Mouse (Mus musculus): ENCODE data around the gene Rmi1.
"Not testable (repeated sequence)": the region's sequence is repeated elsewhere in the genome, so short reads cannot be mapped to it uniquely, and the experiment has no call there.

Gene Rmi1

GRCm38 (mm10) chr13:58402003-58402743, at the start of gene Rmi1:
TSS of gene Rmi1 (plus strand) at chr13:58402248.
- DNase-seq: peak; percentile 97

- no peak for DNase-seq
These were observed 49.1 kb upstream of the Rmi1 start for GRCm38 (mm10) chr13:58352996-58353395.

DNA sequence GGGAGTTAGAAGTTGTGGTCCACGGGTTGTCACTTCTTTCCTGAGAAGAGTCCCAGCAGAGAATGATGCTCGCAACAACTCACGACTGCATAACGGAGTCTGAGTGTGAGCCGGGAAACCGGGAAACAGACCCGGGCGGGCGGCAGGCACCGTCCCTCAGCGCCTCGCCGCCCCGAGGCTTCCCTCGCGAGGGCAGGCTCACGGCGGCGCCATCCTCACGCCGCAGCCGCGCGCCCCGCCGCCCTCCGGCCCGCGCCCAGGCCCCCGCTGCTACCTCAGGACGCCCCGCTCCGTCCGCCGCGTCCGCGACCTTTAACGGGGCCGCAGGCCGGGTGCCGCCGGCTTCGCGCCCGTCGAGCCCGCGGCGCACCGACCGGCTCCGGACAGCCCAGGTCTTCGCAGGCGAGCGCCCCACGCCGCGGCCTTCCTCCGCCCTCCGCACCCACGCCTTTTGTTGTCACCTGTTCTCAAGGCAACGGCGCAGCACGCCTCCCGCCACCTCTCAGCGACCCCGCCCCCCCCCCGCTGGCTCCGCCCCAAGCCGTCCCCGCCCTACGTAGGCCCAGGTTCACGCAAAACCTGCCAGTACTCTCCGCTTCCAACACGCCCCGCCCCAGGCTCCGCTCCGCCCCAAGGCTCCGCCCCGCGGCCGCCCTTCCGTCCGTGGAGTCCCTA, 43.3 kb upstream of the Rmi1 start, which contains the start of gene Kif27:
Gene Kif27, minus strand, starts transcription at position 494 of the 675 bp plus-strand sequence.
- peak; percentile 72 for DNase-seq

DNA sequence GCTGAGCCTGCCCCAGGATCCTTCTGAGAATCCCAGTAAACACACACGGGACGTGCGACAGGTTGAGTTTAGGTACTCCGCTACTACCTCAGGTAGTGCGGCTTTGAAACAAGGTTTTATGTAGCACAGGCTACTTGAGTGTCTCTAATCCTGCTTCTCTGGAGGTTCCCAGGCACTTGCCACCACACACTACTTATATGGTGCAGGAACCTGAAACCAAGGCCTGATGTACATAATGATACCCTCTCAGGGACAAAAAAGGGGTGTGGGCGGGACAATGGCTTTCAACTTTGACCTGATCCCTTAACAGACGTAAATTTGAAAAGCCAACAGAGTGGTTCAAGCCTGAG, 42.8 kb upstream of the Rmi1 start:
- no peak for DNase-seq

DNA sequence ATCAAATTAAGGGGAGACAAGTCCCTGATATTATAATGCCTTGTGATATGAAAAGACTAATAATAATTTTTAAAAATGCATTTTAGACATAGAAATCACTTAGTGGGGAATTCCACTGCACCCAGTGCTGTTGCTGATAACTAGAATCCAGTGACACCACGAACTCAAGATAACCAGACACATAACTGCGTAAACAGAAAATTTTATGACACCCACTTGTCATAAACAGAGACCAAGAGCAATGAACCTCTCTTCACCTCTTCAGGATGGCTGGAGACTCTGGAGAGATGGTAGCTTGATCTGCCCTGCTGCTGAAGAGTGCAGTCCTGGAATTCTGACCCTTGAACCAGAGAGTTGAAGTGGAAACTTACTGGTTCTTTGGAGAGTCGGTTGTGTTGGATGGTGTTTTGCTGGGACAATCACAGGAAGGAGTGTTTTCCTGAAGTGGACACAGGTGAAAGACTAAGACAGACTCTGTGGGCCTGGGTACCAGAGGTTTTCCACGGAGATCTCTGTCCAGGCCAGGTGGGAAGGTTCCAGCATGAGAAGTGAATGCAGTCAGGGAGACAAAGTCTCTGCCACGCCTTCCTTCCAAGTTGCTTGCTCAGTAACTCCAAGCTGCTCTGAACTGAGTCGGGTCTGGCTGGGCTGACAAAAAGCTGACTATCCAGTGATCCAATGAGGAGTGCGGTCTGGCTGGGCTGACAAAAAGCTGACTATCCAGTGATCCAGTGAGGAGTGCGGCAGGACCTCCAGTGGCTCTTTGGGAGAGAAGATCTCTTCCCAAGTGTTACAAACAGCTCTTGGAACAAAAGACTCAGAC, 37.5 kb upstream of the Rmi1 start:
- no peak for DNase-seq

GRCm38 (mm10) chr13:58365179-58365578, 36.9 kb upstream of the Rmi1 start:
- not testable (repeated sequence) for DNase-seq

- DNase-seq: no peak
These were observed 35.7 kb upstream of the Rmi1 start for GRCm38 (mm10) chr13:58366373-58366772.

- no peak for DNase-seq
These were observed 34.4 kb upstream of the Rmi1 start for GRCm38 (mm10) chr13:58367641-58368040.

DNA sequence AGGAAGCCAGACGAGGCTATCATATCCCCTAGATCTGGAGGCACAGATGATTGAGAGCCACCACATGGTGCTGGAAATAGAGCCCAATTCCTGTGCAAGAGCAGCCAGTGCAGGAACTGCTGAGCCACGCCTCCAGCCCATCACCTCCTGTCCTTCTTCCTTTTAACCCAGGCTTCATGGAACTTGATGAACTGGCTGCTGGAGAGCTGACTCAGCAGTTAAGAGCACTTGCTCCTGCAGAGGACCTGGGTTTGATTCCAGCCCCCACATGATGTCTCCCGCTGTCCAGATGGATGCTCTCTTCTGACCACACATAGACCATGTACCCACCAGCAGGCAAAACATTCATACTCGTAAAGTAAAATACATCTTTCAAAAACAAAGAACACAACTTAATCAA, 33.2 kb upstream of the Rmi1 start:
- DNase-seq: no peak

DNA sequence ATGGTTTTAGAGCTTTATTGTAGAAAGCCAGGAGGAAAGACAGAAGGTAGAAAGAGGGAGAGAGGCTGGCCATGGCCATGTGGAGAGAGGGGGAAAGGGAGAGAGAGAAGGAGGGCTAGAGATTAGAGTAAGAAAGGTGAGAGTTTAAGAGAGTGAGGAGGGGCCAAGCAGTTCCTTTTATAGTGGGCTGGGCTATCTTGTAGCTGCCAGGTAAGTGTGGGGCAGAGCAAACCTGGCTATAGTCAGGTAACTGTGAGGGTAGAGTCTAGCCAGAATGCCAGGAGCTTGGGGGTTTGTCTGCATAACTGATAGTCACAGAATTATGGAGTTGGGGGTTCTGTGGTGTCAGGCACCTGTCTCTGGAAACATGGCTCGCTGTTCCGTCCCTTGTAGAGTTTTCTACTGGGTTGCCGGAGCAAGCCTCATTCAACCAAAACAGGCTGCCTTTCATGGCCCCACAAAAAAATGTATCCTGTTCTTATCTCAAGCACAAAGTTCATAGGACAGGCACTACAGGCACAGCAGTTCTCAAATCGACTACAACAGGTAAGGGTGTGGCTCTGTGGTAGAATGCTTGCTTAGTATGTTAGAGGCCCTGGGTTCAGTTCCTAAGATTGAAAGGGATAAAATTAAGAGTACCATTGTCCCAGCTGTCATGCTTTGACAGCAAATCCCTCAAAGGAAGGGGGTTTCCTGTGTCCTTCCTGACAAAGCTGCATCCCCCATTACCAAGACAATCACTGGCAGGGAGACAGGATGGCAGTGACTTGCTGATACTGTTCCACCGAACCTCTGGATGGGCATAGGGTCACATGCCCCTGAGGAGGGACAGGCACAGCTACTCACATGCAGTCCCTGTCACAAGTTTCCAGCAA, 29.5 kb upstream of the Rmi1 start:
- no peak for DNase-seq

- DNase-seq: no peak
These were observed 28.9 kb upstream of the Rmi1 start for GRCm38 (mm10) chr13:58373153-58373470.

DNA sequence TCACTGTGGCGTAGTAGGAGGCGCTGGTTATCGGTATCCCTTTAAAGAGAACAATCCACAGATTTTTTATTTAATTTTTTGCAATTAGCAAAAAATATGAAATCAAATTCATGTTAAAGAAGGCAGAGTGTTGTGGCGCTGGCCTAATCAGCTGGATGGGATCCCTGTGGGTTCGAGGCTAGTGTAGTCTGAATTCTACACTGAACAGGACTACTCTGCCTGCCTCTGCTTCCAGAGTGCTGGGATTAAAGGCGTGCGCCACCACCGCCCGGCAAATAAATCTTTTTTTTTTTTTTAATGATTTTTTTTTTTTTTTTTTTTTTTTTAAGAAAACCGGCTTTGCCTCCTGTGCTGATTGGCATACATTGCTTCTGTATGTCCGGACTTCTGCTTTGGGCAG, 17.7 kb upstream of the Rmi1 start:
- no peak for DNase-seq

DNA sequence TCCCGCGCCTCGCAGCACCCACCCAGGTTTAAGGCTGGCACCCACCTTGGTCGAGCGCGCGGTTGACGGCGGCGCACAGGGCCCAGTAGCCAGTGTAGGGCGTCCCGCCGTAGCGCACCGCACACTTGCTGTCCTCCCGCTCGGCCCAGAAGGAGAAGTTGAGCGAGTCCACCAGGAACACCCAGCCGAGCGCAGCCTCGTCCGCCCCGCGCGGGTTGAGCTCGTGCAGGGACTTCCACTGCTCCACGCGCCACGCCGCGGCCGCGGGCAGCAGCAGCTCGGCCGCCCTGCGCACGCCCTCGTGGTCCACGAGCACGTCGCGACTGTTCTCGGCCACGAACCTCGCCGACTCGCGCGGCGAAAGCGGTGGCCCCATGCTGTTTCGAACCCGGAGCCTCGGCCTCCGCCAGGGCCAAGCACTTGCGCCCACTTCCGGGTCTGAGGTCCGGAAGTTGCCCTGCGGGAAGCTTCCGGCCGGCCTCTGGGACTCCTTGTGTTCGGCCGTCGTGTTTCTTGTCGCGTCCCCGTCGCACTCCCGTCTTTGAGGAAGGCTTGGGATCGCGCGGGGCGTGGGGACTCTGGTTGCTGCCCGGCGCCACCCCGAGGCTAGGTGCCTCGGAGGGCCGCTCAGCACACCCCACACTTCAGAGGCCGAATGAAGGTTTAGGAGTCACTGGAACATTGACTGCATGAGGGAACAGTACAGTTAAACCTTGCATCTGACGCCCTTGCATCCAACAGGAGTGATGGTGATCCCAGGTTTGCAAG, 17.1 kb upstream of the Rmi1 start, which contains the start of gene 2210016F16Rik:
Gene 2210016F16Rik, minus strand, starts transcription at position 447 of the 768 bp plus-strand sequence.
- DNase-seq: peak; percentile 52

- no peak for DNase-seq
These were observed 16.5 kb upstream of the Rmi1 start for GRCm38 (mm10) chr13:58385547-58385920.

DNA sequence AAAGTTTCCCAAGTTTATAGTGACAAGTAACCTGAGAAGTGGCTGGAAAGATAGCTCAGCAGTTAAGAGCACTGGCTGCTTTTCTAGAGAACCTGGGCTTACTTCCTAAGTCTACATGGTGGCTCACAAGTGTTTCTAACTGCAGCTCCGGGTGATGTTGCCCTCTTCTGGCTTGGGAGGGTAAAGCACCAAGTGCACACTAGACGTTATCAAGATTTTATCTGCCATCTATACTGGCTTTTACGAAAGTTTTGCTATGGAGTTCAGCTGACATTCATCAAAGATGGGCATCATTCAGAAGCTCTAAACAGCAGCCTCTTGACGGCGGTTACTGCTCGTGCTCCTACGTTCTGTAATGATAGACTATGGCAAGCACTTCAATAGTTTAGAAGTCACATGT, 14.1 kb upstream of the Rmi1 start:
- DNase-seq: peak; percentile 42

- no peak for DNase-seq
These were observed 13.7 kb upstream of the Rmi1 start for GRCm38 (mm10) chr13:58388379-58388778.

- no peak for DNase-seq
These were observed 12.6 kb upstream of the Rmi1 start for GRCm38 (mm10) chr13:58389324-58389951.

- not testable (repeated sequence) for DNase-seq
These were observed 7.7 kb upstream of the Rmi1 start for GRCm38 (mm10) chr13:58394392-58394791.

- DNase-seq: no peak
These were observed 4.4 kb upstream of the Rmi1 start for GRCm38 (mm10) chr13:58397651-58398050.

DNA sequence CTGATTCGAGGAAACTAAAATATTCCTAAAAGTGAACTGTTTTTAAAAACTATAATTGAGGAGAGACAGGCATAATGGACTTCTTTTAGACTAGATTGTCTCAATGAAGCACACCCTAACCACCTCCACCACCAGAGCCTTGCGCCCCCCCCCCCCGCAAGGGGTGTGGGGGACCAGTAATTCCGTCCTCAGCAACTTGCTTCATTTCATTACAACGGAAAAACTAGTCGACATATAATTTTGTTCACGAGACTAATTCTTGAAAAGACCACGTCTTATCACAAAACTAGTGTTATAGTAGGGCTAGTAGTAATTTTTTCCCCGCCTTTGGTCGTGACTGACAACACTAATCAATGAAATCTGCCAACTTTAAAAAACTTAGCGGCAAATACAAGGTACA, 1.5 kb upstream of the Rmi1 start:
- DNase-seq: no peak

Measured in cerebellum, adult 9-11 months (tissue).